Mouse (Mus musculus): ENCODE data around the gene Slc29a2.

GRCm38 (mm10) chr19:5004925-5005324 is 18.7 kb upstream of the Slc29a2 start:
- TF ChIP-seq EP300 (IDR thresholded peaks at IDR 0.05; ENCODE audit: low read depth) (no peak), CTCF (IDR thresholded peaks at IDR 0.05; ENCODE audit: low read depth) (no peak)
